Mouse (Mus musculus): ENCODE measurements at regions not wholly inside any gene's neighbourhood (a gene's known extent, or its start where the extent isn't known, plus 50 kb on each side); places are given as distances from the start of the nearest gene placed in this dataset.

- DNase-seq (ENCODE audit: low read depth, low spot score), result no peak
Observed at GRCm38 (mm10) chr15:56436131-56436530, 1041.3 kb downstream of the Slc22a22 start.

GRCm38 (mm10) chr15:56425986-56426385, 1051.4 kb downstream of the Slc22a22 start:
- DNase-seq (ENCODE audit: low read depth, low spot score), result peak; percentile 83

- DNase-seq (ENCODE audit: low read depth, low spot score), result peak; percentile 61
Observed at GRCm38 (mm10) chr15:56420681-56421080, 1056.7 kb downstream of the Slc22a22 start.

DNA sequence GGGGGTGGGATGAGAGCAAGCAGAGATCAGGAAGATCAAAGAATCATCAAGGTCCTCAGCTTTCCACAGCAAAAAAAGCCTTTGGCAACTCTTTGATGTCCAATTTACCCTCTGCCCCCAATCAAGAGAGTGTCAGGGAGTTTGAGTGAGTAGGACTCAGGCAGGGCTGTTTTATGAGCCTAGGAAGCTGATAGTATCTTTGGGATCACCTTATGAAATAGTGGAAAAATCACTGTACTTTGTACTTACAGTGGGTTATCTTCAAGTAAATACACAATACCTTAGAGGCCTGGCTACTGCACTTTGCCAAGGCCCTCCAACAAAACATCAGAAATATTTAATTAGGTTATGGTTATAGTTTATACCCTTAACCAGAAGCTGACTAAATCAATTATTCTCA, 1085.4 kb downstream of the Slc22a22 start:
- DNase-seq (ENCODE audit: low read depth, low spot score), result no peak

- DNase-seq (ENCODE audit: low read depth, low spot score), result no peak
Observed at GRCm38 (mm10) chr15:56378511-56378910, 1098.9 kb downstream of the Slc22a22 start.

- no peak for DNase-seq (ENCODE audit: low read depth, low spot score)
Observed at GRCm38 (mm10) chr15:56350903-56351302, 1126.5 kb downstream of the Slc22a22 start.

DNA sequence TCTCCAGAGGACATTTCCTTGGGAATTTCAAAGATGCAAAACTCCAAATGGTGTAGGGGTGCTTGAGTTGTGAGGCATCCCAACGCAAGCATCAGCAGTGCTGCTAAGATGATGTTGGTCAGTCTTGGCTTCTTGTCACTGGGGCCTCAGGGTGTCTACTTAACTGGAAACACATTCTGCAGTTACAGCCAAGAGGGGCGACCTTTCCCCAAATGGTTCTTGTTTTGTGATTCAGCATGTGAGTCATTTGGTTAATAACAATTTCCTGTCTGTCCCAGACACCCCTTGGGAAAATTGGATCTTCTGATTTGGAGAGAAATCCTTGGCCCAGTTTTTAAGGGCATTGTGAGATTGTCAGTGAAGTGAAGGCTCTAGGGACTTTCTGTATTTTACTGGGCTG, 1131.3 kb downstream of the Slc22a22 start:
- no peak for DNase-seq (ENCODE audit: low read depth, low spot score)

DNA sequence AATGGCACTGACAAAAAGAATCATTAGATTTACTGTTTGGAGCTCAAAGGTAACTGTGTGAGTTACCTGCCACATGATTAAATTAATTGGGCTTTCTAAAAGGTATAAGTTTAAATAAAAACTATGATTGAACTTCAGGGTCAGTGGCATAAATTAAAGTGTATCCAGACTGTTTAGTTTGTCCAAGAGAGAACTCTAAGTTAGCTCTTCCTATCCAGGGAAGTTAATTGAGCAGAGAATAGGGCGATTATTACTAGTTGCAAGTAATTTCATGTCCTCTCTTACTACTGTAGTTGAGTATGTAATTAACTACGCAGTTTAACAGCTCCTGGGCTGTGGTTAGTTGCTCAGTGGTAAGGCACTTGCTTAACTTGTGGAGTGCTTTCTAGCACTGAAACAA, 1132.5 kb downstream of the Slc22a22 start:
- no peak for DNase-seq (ENCODE audit: low read depth, low spot score)

GRCm38 (mm10) chr15:56344304-56344932, 1133.0 kb downstream of the Slc22a22 start:
- peak; percentile 25 for DNase-seq (ENCODE audit: low read depth, low spot score)

DNA sequence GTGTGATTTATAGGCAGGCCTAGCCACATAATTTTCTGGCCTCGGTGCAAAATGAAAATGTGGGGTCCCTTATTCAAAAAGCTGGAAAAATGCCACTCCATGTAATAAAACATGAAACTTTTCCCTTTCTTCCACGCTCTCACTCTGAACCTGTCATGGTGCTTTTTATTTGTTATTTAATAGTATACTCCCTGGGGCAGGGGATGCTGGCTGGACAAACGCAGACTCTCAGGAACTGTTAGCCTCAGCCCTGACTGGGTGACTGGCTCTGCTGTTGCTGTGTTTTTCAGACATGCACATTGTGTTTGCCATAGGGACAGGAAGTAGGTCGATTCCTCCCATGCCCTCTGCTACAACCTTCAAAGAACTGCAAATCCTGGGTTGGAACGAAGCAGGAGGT, 1139.5 kb downstream of the Slc22a22 start:
- no peak for DNase-seq (ENCODE audit: low read depth, low spot score)

- DNase-seq (ENCODE audit: low read depth, low spot score), result peak; percentile 77
Observed at GRCm38 (mm10) chr15:56336449-56336848, 1141.0 kb downstream of the Slc22a22 start.

- DNase-seq (ENCODE audit: low read depth, low spot score), result no peak
Observed at GRCm38 (mm10) chr15:56335011-56335410, 1142.4 kb downstream of the Slc22a22 start.

DNA sequence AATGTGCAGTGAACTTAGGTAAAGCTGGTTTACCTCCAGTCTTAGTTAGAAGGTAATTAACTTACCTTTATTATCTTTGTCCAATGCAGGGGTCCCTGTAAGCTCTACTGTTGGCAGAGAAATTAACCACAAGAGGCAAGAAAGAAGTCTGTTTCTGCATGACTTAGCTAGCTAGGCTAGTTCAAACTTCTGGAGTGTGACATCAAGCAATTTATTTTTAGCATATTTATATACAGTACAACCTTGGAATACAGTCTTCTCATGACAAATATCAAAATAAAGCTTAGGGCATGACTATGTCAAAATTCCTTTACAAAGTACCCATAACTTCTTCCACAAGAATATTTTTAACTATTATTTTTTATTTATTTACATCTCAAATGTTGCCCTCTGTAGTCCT, 1156.9 kb downstream of the Slc22a22 start:
- no peak for DNase-seq (ENCODE audit: low read depth, low spot score)

- no peak for DNase-seq (ENCODE audit: low read depth, low spot score)
Observed at GRCm38 (mm10) chr15:56294910-56295438, 1182.5 kb downstream of the Slc22a22 start.

DNA sequence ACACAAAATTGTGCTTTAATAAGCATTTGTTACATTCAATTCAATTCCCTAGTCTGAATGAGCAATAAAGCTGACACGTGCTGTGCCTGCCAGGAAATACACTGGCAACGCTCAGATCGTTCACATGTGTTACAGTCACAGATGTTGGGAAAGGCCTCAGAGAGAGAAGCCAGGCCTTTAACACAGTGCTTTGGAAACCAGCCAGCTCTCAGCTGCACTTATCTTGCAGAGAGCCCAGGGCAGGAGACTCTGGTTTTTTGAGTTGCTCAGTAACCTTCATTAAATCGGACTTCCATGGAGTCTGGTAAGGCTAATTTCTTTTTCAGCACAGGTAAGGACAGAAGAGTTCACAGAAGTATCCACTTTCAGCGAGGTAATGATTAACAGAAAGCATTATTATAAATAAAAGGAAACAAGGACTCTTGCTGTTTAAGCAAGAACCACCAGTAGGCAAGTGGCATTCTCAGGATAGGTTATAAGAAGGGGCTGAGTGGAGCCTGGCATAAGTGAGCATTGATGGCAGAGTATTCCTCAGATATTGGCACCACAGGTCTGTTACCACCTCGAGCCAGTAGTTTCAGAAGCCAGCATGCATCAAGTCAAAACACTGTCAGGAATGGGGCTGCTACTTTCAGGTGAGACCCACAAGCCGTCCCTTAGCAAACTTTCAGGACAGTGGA, 1198.7 kb downstream of the Slc22a22 start:
- DNase-seq (ENCODE audit: low read depth, low spot score), result no peak

GRCm38 (mm10) chr15:56278006-56278405, 1199.4 kb downstream of the Slc22a22 start:
- no peak for DNase-seq (ENCODE audit: low read depth, low spot score)

DNA sequence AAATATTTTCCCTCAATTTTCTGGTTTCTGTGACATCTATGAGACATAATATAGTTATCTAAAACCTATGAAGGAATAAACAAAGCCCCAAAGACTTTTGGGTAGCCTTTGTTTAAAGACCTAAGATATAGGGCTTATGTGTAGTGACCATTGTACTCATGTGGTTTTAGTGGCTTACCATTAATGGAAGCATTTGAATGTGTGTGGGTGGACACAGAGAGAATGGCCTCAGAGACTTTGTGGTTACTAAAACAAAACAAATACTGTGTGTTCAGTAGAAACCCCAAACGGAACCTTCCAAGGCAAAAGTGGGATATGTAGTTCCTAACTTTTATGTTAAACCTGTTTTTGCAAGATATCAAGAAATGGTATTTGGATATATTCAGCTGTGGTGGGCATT, 1228.7 kb downstream of the Slc22a22 start:
- DNase-seq (ENCODE audit: low read depth, low spot score), result no peak

- DNase-seq (ENCODE audit: low read depth, low spot score), result no peak
Observed at GRCm38 (mm10) chr15:56244004-56244735, 1233.3 kb downstream of the Slc22a22 start.

- no peak for DNase-seq (ENCODE audit: low read depth, low spot score)
Observed at GRCm38 (mm10) chr15:56202552-56202951, 1274.9 kb downstream of the Slc22a22 start.

DNA sequence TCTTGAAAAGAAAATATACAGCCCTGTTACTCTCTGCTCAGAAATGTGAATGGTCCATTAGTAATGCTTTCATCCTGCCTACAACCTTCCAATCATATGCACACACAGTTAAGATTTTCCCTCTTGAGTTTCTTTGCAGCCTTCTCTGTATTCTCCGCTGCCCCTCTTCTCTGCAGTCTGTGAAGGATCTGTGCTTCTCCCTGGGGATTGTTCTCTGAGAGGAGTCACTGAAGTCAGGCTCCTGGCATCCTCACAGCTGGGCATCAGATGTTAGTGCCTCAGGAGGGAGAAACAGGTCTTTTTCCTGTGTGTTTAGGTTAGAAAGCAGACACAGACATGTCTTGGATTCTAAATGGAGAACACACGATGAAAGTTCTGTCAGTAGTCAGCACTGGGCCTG, 1278.1 kb downstream of the Slc22a22 start:
- DNase-seq (ENCODE audit: low read depth, low spot score), result no peak

- no peak for DNase-seq (ENCODE audit: low read depth, low spot score)
Observed at GRCm38 (mm10) chr15:56197425-56198201, 1279.8 kb downstream of the Slc22a22 start.

GRCm38 (mm10) chr15:56166236-56166635, 1311.2 kb downstream of the Slc22a22 start:
- DNase-seq (ENCODE audit: low read depth, low spot score), result no peak

All from ES-CJ7 (cell line).